ENCODE assay signal across 11 mouse cellular contexts in the genomic region with DNA sequence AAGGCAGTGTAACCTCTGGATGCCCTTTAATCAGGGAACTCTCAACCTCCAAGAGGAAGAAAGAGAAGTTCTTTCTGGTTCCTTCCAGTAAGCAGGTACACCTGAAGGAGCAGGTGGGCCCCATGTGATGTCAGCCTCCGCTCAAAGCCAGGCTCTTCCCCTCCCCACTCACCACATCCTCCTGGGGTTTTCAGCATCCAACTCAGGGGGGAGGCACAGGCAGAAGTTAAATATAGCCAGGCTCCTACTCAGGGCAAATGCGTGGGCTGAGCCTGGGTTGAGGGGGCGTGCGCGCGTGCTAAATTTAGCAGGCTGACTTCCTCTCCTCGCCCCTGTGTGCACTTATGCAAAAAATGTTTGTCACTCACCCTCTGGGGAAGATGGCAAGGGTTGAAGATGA.
DNase-seq lines count a peak whose midpoint lies in the region.
"Had no signal": no experiment of that assay in that cellular context is flagged by ENCODE, and none has a peak within 500 bp of the region (broad histone marks: within the 10 kb centered on the region; RNA-seq: fewer than 3 reads in every experiment).

No protein-coding gene starts in this region.

- peak; percentile 37 to 59 for DNase-seq in heart, adult 18-20 months
- DNase-seq in heart, adult 8-10 months (ENCODE audit: low spot score), result no peak
- peak; percentile 51 to 71 for DNase-seq in CD8-positive naive resting alpha-beta T cell, adult 2 months (ENCODE audit: low read depth in 2 of 2, low spot score in 2 of 2)
- DNase-seq in heart, postnatal 4 days, result peak; percentile 67
- DNase-seq in spleen, postnatal 36 days (ENCODE audit: low spot score in 2 of 2), result peak; percentile 90 to 91
- DNase-seq in midbrain, embryonic 10.5 days (ENCODE audit: low spot score), result no peak
- DNase-seq in frontal cortex, postnatal 36 days (ENCODE audit: low spot score in 2 of 2), result no peak
- no peak for DNase-seq in gastrocnemius, adult 8-10 months (ENCODE audit: low spot score in 2 of 2)
- DNase-seq: retina, postnatal 1 day had no signal

- H3K27ac ChIP-seq in midbrain, embryonic 10.5 days (replicated peaks), result no peak overlapping the region
- H3K27ac ChIP-seq: hindbrain, embryonic 13.5 days; midbrain, embryonic 12.5 days had no signal

- no peaks in the 10 kb centered on the region for H3K36me3 ChIP-seq in midbrain, embryonic 10.5 days
- H3K36me3 ChIP-seq: hindbrain, embryonic 13.5 days; midbrain, embryonic 12.5 days had no signal

- no peaks in the 10 kb centered on the region for H3K27me3 ChIP-seq in midbrain, embryonic 10.5 days (ENCODE audit: low read depth, poor library complexity, severe bottlenecking)
- H3K27me3 ChIP-seq: hindbrain, embryonic 13.5 days; midbrain, embryonic 12.5 days had no signal

- WGBS in midbrain, embryonic 10.5 days, result 87% methylated on average over 7 of the region's 7 CpGs

- no peak overlapping the region for H3K4me3 ChIP-seq in midbrain, embryonic 10.5 days
- H3K4me3 ChIP-seq: hindbrain, embryonic 13.5 days; midbrain, embryonic 12.5 days had no signal

- no peaks in the 10 kb centered on the region for H3K9me3 ChIP-seq in midbrain, embryonic 10.5 days (replicated peaks)
- H3K9me3 ChIP-seq: hindbrain, embryonic 13.5 days; midbrain, embryonic 12.5 days had no signal

- H3K4me1 ChIP-seq in midbrain, embryonic 10.5 days, result no peaks in the 10 kb centered on the region
- H3K4me1 ChIP-seq: midbrain, embryonic 12.5 days had no signal

Comparison
In these comparisons a context has a peak if more than half of its experiments do, and no peak if none do; other contexts are left out.
1. DNase-seq: peak in heart, adult 18-20 months (2 of 2), CD8-positive naive resting alpha-beta T cell, adult 2 months (2 of 2), heart, postnatal 4 days (single experiment) and spleen, postnatal 36 days (2 of 2); none in heart, adult 8-10 months (single experiment), midbrain, embryonic 10.5 days (single experiment), frontal cortex, postnatal 36 days (0 of 2) and gastrocnemius, adult 8-10 months (0 of 2).